Mouse (Mus musculus) limb, embryonic 12.5 days (tissue): ENCODE measurements at regions not wholly inside any gene's neighbourhood (a gene's known extent, or its start where the extent isn't known, plus 50 kb on each side); places are given as distances from the start of the nearest gene placed in this dataset.

ENCODE experiments used
- ATAC-seq: fragments of 200-750 bp; cut with Nextera tagmentation; 2 replicates; pipeline ENCODE4 v1.8.0; 2017; ENCODE audit warnings: low read depth, moderate TSS enrichment; ENCODE audit not compliant: insufficient number of reproducible peaks, insufficient read depth, low FRiP score, low TSS enrichment
- H3K27ac ChIP-seq: fragments of 300-500 bp; sonication (generic); 2 replicates; pipeline ENCODE4 v1.5.1; 2016; ENCODE audit warnings: mild to moderate bottlenecking, moderate library complexity
- H3K27me3 ChIP-seq: fragments of 300-500 bp; sonication (generic); 2 replicates; pipeline ENCODE4 v1.6.1; 2016; ENCODE audit warnings: mild to moderate bottlenecking, moderate library complexity
- H3K36me3 ChIP-seq: fragments of 300-500 bp; sonication (generic); 2 replicates; pipeline ENCODE4 v1.6.1; 2016; ENCODE audit warnings: mild to moderate bottlenecking, moderate library complexity
- H3K4me1 ChIP-seq: fragments of 300-500 bp; sonication (generic); replicated peaks from 2 replicates; pipeline ENCODE4 v1.6.1; 2016
- H3K4me2 ChIP-seq: fragments of 300-500 bp; sonication (generic); 2 replicates; pipeline ENCODE4 v1.6.1; 2016; ENCODE audit warnings: mild to moderate bottlenecking, moderate library complexity
- H3K4me3 ChIP-seq: fragments of 300-500 bp; sonication (generic); replicated peaks from 2 replicates; pipeline ENCODE4 v1.5.1; 2016; ENCODE audit warnings: mild to moderate bottlenecking
- H3K9ac ChIP-seq: fragments of 300-500 bp; sonication (generic); replicated peaks from 2 replicates; pipeline ENCODE4 v1.6.1; 2016; ENCODE audit warnings: mild to moderate bottlenecking, moderate library complexity
- H3K9me3 ChIP-seq: fragments of 300-500 bp; sonication (generic); 2 replicates; pipeline ENCODE4 v1.6.1; 2016; ENCODE audit warnings: mild to moderate bottlenecking, moderate library complexity
- WGBS: fragments of 180-500 bp; shearing (Covaris S2); methylation state at CpG from one replicate; pipeline ENCODE4 v1.1.7; 2016; 5-methylcytosine and 5-hydroxymethylcytosine counted together

DNA sequence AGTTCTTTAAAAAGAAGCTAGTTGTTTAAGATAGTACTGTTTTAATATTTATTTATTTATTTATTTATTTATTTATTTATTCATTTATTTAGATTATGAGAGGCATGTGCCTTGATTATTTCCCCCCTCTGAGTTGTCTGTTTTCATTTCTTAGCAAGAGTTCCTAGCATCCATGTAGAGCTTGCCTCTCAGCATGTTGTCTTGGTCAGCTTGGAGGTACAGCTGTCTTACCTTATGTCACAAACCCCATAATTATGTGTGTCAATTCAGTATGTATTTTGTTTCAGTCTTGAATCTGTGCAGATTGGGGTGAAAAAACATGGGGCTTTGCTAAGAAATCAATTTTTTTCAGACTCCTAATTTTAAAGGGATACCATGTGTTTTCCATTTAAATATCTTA is 1116.3 kb downstream of the Basp1 start:
- Histone ChIP-seq H3K9me3 (no peaks in the 10 kb centered on the region), H3K4me1 (no peaks in the 10 kb centered on the region), H3K4me3 (no peak overlapping the region), H3K27me3 (no peaks in the 10 kb centered on the region), H3K36me3 (no peaks in the 10 kb centered on the region), H3K27ac (no peak overlapping the region), H3K9ac (no peak overlapping the region), H3K4me2 (no peak overlapping the region)
- no peak for ATAC-seq

DNA sequence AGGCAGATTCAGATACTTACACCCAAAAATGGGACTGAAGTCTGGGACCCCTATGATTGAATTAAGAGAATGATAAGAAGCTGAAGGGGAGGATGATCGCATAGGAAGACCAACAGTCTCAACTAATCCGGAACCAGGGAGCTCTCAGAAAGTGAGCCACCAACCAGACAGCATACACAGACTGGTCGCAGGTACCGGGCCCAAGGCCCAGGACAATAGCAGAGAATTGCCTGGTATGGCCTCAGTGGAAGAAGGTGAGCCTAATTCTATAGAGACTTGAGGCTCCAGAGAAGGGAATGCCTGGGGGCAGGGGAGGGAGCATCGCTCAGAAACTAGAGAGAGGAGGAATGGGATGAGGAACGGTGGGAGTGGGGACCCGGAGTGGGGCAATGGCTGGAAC is 1116.8 kb downstream of the Basp1 start:
- Histone ChIP-seq H3K27me3 (no peaks in the 10 kb centered on the region), H3K4me3 (no peak overlapping the region), H3K4me2 (no peak overlapping the region), H3K27ac (no peak overlapping the region), H3K9ac (no peak overlapping the region), H3K4me1 (no peaks in the 10 kb centered on the region), H3K36me3 (no peaks in the 10 kb centered on the region), H3K9me3 (no peaks in the 10 kb centered on the region)
- ATAC-seq: no peak
- 92% methylated on average over 7 of the region's 7 CpGs for WGBS

DNA sequence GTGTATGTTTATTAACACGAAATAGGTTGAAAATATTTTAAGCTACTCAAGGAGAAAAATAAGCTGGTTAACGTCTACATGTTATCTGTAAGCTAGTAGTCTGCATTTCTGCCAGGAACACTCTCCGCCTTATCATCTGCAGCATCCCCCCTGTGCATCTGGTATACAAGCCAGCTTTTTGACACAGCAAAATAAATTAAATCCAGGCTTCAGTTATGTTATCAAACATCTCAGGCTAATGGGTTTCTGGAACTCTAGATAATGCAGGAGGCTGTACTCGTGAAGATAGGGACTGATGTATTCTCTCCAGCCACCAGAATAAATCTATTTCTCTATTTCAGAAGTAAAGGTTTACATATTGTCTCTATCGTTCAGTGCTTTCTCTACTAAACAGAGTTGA is 1138.5 kb downstream of the Basp1 start:
- no peak for ATAC-seq
- WGBS: 78% methylated on average over 5 of the region's 5 CpGs
- Histone ChIP-seq H3K27me3 (no peaks in the 10 kb centered on the region), H3K27ac (no peak overlapping the region), H3K4me2 (no peak overlapping the region), H3K4me3 (no peak overlapping the region), H3K4me1 (no peaks in the 10 kb centered on the region), H3K36me3 (no peaks in the 10 kb centered on the region), H3K9me3 (no peaks in the 10 kb centered on the region), H3K9ac (no peak overlapping the region)

DNA sequence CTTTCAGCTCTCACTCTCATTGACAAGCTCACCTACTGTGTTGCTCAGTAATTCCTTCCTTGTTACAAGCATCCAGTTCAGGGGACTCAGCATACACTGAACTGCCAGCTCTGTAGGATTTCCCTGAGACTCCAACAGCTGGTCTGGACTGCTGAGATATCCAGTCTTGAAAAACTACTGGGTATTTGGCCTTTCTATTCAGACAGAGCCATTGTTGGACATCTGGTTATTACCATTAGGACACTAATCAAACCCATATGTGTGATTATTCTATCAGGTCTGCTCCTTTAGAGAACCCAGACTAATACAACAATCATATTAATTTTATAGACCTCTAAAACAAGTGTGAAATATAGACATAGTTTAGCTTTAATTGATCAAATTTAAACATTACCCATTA is 1146.2 kb downstream of the Basp1 start:
- no peak overlapping the region for H3K4me3 ChIP-seq
- no peaks in the 10 kb centered on the region for H3K27me3 ChIP-seq
- H3K9me3 ChIP-seq: no peaks in the 10 kb centered on the region
- H3K36me3 ChIP-seq: no peaks in the 10 kb centered on the region
- no peak overlapping the region for H3K27ac ChIP-seq
- H3K4me2 ChIP-seq: no peak overlapping the region
- ATAC-seq: no peak
- H3K9ac ChIP-seq: no peak overlapping the region
- no peaks in the 10 kb centered on the region for H3K4me1 ChIP-seq
